Mouse (Mus musculus) right cerebral cortex, postnatal 4 days (tissue): ENCODE measurements around the gene Srd5a2.
A peak's percentile ranks its signal among the peaks of the same experiment; 100 is the strongest.
"Not testable (repeated sequence)": the region's sequence is repeated elsewhere in the genome, so short reads cannot be mapped to it uniquely, and the experiment has no call there.

ENCODE experiments used
- DNase-seq: peaks from one replicate; pipeline ENCODE4 v3.0.0-alpha.2; 2022

Gene Srd5a2

DNA sequence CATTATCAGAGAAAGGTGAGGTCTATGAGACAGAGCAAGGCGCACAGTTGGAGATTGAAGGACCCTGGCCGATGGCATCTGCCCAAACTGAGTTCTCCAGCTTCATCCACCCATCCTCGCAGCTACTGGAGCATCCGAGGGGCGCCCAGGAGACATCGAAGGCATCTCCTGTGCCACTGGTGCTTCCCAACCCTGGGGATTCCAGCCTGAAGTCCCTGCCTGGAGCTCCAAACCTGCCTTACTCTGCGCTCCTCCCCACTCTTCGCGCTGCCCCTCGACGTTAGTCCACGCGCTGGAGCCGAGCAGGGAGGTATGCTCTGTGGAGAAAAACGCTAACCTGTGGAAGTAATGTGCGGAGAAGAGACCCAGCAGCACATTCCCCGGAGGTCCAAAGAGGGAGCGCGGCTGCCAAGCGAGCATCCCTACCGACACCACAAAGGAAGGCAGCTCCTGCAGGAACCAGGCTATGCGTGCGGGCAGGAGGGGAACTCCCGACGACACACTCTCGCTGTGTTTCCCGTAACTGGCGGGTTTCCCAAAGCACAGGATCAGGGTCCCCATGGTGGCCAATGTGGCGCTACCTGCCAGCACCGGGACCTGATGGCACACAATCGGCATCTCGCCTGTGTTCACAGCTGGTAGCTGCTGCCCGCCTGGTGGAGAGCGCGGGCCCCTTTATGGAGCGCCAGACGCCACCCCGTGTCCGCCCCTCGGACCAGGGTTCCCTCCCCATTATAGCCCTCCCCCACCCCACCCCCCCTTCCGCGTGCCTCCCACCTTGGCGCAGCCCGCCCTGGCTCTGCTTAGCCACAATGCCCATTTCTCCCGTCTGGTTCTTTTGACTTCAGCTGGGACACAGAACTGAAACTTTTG, at the start of gene Srd5a2:
TSS of gene Srd5a2 (minus strand) at position 707 of the 873 bp plus-strand sequence.
- DNase-seq = peak; percentile 13

DNA sequence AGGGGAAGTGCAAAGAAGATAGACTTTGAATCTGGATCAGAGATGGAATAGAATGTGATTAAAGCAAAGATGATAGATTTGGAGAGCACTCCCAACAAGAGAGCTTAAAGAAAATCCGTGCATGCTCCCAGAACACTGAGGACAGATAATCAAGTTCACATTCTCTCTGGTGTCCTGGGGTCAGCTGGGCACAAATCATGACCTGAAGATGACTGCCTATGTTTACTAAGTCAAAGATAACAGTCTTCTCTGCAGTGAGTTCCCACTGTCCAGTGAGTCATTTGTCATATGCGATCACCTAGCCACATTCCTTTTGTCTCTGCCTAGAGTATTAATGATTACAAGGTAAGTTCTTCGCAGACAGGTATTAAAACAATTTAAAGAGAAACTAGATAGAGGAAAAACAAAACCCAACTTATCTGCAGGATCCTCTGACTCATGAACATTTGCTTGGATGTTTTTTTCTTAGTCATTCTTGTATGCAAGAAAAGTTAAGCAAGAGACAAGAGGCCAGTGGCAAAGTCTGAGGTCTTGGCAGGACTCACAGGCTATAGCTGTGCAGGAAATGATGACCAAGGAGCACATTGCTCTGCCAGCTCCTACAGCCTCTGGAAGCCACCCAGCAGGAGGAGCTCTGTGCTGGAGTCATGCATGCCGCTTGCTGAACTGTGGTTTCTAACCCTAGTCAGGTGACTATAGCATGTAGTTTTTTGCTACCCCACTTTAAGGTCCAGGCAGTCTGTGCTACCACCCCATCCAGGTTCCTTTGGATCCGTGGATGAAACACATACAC, 41.4 kb upstream of the Srd5a2 start:
- no peak for DNase-seq

DNA sequence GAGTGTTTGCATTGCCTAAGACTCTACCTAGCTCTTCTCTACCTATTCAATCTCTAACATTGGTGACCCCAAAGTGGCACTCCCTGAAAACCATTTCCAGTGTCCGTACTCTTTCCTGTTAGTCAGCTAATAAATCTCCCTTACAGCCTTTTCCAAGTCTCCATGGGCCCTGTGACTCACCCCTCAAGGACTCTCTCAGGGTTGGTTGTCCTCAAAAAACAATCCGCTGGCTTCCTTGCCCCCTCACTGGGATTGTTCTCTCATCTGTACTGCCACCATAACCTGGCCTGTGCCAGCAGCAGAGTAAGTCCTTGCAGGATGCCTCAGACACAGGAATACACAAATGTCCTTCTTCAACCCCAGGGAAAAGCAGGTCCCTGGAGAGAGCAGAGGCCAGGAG, 40.3 kb upstream of the Srd5a2 start:
- DNase-seq = no peak

DNA sequence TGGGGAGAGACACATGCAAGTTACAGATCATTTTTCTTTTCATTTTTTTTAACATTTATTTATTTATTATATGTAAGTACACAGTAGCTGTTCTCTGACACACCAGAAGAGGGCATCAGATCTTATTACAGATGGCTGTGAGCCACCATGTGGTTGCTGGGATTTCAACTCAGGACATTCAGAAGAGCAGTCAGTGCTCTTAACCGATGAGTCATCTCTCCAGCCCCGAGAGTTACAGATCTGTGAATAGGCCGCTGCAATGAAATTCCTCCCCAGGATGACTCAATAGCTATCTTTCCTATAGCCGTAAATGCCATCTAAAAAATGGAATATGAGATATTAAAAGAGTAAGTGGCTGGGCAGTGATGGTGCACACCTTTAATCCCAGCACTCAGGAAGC, 35.7 kb upstream of the Srd5a2 start:
- DNase-seq = no peak

DNA sequence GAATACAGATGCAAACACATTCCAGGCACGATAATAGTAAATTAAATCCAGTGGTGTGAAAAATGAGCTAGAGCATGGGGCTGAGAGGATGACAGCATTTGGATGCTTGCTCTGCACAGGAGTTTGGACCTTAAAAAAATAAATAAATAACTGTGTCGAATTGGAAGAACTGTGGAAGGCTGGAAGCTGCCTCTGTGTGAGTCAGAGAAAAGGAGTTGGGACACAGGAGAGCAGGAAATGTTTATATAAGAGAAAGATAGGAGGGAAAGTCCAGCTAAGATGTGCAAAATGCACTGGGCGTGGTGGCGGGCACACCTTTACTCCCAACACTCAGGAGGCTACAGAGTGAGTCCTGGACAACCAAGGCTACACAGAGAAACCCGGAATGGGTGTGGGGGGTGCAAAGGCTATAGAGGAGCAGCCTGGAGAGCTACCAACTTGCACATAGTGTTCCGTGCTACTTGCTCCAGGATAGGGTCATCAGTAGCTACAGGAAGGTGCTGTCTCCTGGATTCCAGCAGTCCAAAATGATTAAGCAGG, 32.4 kb upstream of the Srd5a2 start:
- DNase-seq = no peak

DNA sequence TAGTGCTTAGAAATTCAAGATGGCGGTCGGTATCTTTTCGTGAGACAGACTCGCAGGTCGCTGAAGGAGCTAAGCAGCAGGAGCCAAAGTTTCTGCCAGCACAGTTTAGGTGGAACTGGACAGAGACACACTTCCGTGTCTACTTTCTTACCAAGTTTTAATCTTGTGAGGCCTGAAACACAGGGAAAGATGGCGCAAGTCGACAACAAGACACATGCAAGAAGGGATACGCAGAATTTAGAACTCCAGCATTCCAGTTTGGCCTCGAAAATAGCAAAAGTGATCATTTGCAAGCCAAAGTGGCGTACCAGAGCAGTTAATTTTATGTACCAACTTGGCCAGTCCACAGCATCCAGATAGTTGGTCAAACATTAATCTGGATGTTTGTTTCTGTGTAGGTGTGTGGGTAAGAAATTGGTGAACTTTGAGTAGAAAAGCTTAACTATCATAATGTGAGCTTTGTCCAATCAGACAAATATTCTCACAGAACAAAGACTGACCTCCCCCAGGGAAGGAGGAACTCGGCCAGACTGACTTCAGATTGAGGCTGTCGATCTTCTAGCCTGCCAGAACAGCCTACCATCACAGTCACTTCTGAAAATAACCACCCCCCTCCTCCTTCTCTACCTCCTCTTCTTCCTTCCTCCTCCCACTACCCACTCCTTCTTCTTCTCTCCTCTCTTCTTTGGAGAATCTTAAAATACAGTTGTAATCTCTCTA, 31.2 kb upstream of the Srd5a2 start:
- no peak for DNase-seq

DNA sequence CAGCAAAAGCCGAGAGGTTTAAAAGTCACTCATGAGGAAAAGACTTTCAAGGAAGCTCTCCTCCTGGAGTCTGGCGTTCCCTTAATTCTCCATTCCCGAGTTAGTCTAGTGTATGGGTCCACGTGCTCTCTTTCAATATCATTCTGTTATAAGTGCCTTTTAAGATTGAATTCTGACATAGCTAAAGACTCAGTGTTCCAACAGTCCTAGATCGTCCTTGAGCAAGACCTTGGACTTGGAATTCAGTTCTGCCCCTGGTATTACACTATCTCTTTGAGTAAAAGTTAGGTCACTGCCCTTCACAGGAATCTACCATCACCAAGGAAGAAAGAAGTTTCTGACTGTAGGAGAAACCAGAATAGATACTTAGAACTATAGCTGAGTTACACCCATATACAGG, 25.4 kb upstream of the Srd5a2 start:
- not testable (repeated sequence) for DNase-seq

DNA sequence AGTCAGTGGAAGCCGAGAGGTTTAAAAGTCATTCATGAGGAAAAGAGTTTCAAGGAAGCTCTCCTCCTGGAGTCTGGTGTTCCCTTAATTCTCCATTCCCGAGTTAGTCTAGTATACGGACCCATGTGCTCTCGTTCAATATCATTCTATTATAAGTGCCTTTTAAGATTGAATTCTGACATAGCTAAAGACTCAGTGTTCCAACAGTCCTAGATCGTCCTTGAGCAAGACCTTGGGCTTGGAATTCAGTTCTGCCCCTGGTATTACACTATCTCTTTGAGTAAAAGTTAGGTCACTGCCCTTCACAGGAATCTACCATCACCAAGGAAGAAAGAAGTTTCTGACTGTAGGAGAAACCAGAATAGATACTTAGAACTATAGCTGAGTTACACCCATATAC, 15.0 kb upstream of the Srd5a2 start:
- DNase-seq = not testable (repeated sequence)

DNA sequence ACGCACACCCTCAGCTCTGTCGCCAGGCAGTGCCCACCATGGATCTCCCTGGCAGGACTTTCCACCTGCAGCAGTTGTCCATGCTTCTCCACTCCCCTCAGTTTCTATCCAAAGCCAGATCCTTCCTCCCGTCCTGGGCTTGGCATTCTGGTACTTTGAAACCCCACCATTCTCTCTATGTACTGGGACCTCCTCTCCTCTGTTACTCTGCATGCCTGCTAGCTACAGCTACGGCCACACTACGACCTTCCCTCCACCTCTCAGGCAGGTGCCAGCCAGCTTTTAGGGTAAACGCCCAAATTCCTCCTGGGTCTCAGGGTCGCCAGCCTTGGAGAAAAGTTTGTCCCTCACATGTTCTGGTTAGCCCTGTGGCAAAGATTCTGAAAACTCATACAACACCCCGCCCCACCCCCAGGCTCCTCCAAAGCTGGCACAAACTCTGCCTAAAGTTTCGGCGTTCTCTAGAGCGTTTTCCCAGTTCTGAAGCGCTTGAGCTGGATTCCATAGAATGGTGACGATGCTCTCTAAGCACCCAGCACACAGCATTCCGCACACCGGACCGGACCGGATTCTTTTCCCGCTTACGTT, 607 bp upstream of the Srd5a2 start:
- no peak for DNase-seq

DNA sequence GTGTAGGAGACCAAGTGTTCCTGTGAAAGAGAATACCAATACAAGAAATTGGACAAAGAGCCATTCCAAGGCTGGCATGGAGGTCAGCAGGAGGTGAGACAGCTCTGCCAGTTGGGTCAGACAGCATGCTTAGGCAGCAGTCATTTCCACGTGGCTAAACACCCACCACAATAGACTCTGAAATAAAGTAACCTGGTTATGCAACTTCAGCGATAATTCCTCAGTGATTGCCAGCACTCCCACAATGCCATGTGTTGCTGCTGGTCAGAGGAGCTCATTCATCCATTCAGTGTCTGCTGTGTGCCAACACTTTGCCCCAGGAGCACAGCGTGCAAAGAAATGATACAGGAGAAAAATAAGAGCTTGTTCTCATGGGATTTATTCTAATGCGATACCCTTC, 4.0 kb downstream of the Srd5a2 start:
- DNase-seq = no peak

DNA sequence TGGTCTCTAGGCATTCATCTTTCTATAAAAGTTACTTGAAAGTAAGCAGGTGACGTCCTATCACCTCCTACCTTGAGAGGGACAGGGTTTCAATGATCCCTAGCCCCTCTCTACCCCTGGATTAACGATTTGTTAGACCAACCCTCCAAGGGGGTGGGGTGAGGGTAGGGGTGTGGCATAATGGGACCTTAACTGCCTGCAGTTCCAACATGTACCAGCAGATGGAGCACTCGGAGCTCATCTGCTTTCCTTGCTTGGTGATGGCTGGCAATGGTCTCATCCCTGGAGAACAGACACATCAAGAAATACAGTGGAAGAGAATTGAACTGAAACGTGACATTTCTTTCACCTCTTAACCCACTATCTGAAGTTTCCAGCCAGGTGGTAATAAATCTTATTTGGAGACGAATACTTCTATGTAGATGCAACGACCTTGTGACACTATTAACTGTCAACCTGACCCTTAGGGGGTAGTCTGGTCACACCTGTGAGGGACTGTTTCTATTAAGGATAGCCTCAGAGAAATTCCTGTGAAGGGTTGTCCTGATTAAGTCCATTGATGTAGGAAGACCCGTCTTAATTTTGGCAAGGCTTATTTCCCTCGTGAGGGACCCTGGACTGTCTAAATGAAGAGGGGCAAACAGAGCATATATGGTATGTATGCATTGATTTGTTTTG, 27.1 kb downstream of the Srd5a2 start:
- peak; percentile 87 for DNase-seq

DNA sequence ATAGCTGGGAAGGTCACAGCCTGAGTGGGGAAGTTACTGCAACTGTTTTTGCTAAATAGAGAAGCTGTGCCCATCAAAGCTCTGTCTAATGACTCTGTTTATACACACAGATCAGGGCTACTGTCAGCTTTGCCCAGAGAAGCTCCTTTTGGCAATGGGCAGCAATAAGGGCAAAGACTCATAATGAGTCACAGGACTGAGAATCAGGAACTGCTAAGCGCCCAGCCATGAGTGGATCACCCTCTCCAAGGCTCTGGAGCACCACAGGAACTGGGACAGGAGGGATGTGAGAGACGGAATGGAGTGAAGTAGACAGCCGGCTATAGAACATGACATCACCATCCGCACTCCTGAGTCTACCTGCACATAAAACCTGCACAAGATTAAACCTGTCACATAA, 29.4 kb downstream of the Srd5a2 start:
- no peak for DNase-seq

DNA sequence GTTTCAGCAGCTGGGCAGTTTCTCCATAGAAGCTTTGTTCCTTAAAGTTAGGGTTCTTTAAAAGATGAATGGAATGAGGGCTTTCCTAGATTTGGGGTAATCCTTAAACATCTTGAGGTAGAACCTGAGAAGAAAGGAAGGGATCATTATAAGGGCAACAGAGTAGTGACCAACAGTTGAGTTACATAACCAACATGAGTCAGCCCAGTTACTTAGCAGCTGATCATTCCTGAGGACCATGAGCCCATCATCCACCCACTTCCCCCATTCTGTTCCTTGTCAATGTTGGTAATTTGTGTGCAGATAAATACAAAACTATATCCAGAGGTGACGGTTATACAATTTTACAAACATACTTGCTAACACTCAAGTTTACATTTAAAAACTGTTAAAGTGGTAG, 30.1 kb downstream of the Srd5a2 start:
- DNase-seq = no peak

DNA sequence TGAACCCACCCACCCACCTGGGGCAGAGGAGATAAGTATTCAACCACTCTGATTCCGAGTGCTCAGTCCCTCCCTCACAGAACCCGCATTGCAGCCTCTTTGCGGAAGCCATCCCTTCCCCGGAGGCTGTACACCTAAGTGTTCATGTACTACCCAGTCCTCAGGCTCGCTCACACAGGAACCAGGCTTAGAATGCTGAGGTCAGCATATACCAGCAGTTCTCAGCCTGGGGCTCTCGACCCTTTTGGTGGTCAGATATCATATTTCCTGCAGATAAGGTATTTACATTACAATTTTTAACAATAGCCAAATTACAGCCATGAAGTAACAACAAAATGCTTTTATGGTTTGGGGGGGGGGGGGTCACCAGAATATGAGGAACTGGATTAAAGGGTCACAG, 32.6 kb downstream of the Srd5a2 start:
- no peak for DNase-seq

DNA sequence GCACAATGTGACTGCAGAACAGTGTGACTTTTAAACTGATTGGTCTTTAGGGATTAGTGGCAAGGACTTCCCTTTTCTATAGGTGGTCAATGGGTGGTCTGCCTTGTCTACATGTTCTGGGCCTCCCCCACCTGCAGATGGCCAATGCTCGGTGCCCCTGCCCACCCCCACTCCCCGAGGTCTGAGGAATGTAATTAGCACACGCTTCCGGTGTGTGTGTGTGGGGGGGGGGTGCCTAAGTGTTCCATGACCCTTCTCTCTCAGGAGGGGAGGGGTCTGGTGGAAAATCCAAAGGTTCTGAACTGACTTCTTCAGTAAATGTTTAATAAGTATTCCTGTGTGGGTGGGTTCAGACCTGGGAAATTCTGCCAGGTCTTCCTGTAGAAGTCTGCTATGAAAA, 39.0 kb downstream of the Srd5a2 start:
- DNase-seq = no peak

DNA sequence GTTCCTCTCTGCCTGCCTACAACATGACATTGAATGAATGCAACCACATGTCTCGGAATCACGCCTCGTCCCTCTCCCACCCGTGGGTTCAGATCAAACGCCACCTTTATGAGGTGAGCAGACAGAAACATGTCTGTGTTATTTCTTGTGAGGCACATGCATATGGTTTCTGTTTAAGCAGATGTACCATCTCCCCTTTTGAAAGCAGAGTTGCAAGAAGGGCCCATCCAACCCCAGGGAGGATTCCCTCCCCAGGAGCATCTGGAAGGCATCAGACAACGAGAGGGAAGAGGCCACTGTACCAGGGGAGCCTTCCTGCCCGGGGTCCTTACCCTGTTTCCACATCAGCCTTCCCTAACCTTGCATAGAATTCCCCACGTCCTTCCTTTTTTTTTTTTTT, 40.7 kb downstream of the Srd5a2 start:
- no peak for DNase-seq

DNA sequence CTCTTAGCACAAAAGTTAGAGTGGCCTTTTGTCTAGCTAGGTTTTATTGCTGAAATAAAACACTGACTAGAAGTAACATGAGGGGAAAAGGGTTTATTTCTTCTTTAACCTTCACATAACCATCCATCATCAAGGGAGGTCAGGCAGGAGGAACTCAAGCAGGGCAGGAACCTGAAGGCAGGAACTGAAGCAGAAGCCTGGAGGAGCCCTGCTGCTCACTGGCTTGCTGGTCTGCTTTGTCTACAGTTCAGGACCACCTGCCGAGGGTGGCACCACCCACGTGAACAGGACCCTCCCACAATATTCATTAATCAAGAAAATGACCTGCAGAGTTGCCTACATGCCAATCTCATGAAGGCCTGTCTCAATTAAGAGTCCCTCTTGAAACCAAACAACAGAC, 45.3 kb downstream of the Srd5a2 start:
- no peak for DNase-seq

DNA sequence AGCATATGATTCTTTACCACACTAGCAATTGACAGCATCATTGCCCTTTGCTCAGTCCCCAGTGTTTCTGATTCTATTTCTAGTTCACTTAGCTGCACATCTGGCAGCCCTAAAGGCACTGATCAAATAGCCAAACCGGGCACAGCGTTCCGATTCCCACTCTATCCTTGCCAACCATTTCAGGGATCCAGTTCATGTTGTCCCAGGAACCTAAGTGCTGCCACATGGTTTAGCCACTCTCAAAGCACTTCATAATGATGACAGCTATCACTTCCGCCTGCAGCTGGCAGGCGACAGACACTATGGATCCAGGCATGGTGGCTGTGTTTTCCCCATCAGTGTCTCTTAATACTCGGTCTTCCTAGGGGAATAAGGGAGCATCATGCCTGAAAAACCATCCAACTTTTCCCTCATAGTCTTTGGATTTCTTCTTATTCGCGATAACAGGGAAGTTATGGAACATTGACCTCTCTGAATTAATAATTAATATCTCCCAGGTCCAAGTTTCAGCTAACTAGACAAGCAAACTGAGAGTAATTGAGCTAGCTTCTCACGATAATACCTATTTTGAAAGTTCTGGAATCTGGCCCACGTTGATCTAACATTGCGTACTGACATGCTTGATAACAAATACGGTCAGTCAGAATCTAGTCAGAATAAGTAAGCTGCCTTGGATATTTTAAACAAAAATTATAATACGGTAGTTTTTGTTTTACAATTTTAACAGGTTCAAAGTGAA, 51.6 kb downstream of the Srd5a2 start:
- no peak for DNase-seq

DNA sequence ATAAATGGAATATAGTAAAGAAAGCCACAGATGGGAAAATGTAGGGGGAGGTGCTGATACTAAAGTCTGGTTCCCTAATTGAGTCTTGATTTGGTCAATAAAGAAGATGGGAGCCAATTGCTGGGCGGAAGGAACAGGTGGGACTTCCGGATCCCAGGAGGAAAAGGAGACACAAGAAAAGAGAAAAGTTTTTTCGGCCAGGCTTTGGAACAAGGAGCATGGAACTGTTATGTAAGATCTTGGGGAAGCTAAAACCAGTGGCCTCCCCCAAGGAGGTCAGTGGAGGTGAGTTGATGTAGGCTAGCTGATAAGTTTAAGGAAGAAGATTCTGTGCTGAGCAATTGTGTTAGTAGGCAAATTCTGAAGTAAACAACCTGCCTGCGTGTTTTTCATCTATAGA, 56.5 kb downstream of the Srd5a2 start:
- no peak for DNase-seq

DNA sequence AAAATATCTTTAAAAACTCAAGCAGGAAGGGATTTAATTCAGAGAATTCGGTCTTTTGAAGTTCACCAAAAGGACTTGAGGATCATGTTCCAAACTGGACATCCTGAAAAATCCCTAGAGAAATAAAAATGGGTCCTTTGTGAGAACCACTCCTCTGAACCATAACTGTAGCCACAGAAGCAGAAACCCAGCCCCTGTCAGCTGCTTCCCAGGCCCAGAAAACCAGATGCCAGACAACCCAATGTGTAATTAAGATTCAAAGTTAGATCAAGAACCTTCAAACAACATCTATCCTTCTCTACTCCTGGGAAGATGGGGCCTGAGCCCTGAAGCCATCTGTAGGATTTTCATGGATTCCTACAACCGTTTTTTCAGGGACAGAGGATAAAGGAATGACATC, 61.1 kb downstream of the Srd5a2 start:
- no peak for DNase-seq

DNA sequence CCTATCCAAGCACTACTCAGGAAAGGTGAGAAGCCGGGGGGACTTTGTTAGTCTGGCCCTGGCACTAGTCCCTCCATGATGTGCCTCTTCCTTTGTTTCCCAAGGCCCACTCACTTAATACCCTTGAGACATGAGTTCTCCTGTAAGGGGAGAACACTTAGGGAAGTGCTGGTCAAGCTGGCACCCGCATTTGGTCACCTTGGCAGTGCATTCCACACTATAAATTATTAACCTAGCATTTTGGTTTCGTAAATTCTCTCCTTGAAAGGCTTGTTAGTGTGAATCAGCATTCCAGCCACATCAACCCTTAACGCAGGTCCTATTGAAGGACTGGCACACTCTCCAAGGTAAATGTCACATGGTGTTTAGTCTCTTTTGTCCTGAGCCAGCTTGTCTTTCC, 61.8 kb downstream of the Srd5a2 start:
- DNase-seq = no peak

DNA sequence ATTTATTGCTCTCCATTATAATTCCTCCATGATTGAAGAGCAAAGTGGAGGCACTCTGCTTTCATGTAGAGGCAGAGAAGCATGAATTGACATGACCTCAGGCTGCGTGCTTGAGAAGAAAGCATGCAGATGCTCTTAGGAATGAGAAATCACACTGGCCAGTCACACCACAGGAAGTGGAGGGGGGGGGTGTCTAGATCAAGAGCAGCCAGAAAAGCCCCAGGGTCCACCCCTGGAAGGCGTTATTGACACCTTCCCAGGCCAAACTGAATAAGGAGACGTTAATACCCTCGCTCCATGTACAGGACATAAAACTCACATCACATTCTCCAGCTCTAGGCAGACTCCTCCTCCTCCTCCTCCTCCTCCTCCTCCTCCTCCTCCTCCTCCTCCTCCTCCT, 63.2 kb downstream of the Srd5a2 start:
- DNase-seq = no peak
